Mouse (Mus musculus): ENCODE results near the gene C1qtnf7. TPM values are rescaled to one million over a fixed set of nuclear protein-coding genes. Genes with fewer than 3 reads are reported as not detected.

Gene C1qtnf7
- polyA plus RNA-seq, 1 experiment, result not detected

- no peaks in the 10 kb centered on the region for H3K79me2 ChIP-seq (ENCODE audit: control insufficient read depth, insufficient read depth)
- H3K36me3 ChIP-seq (ENCODE audit: control insufficient read depth, insufficient read depth), result no peaks in the 10 kb centered on the region
- no peak overlapping the region for H3K4me3 ChIP-seq (ENCODE audit: insufficient read depth, poor library complexity, severe bottlenecking)
- no peak for TF ChIP-seq CTCF (IDR thresholded peaks at IDR 0.05; ENCODE audit: control insufficient read depth, insufficient read depth, insufficient read length)
- TF ChIP-seq MAX (IDR thresholded peaks at IDR 0.05), result no peak
- no peak for TF ChIP-seq USF1 (IDR thresholded peaks at IDR 0.05; ENCODE audit: low read depth)
- no peak for TF ChIP-seq MYOD1 (IDR thresholded peaks at IDR 0.05; ENCODE audit: control insufficient read depth, insufficient read length, low read depth)
- no peak for TF ChIP-seq CEBPB (IDR thresholded peaks at IDR 0.05; ENCODE audit: low read depth)
- no peak for TF ChIP-seq MYOG (IDR thresholded peaks at IDR 0.05; ENCODE audit: control insufficient read depth, extremely low read depth, insufficient read length)
- TF ChIP-seq FOSL1 (IDR thresholded peaks at IDR 0.05; ENCODE audit: insufficient read depth, low read length, poor library complexity, severe bottlenecking), result no peak
- no peak overlapping the region for H3ac ChIP-seq (ENCODE audit: control insufficient read depth, insufficient read length, low read depth)
- no peaks in the 10 kb centered on the region for H3K79me3 ChIP-seq (ENCODE audit: low read depth)
- no peaks in the 10 kb centered on the region for H3K27me3 ChIP-seq (ENCODE audit: control insufficient read depth, insufficient read depth, insufficient read length)
Observed at GRCm38 (mm10) chr5:43554871-43555270, 39.5 kb downstream of the C1qtnf7 start.

- TF ChIP-seq MAX (IDR thresholded peaks at IDR 0.05) (no peak), USF1 (IDR thresholded peaks at IDR 0.05; ENCODE audit: low read depth) (no peak), CTCF (IDR thresholded peaks at IDR 0.05; ENCODE audit: control insufficient read depth, insufficient read depth, insufficient read length) (no peak), MYOD1 (IDR thresholded peaks at IDR 0.05; ENCODE audit: control insufficient read depth, insufficient read length, low read depth) (no peak), MYOG (IDR thresholded peaks at IDR 0.05; ENCODE audit: control insufficient read depth, extremely low read depth, insufficient read length) (no peak), CEBPB (IDR thresholded peaks at IDR 0.05; ENCODE audit: low read depth) (no peak), FOSL1 (IDR thresholded peaks at IDR 0.05; ENCODE audit: insufficient read depth, low read length, poor library complexity, severe bottlenecking) (no peak)
- Histone ChIP-seq H3ac (ENCODE audit: control insufficient read depth, insufficient read length, low read depth) (no peak overlapping the region), H3K79me2 (ENCODE audit: control insufficient read depth, insufficient read depth) (no peaks in the 10 kb centered on the region), H3K4me3 (ENCODE audit: insufficient read depth, poor library complexity, severe bottlenecking) (no peak overlapping the region), H3K36me3 (ENCODE audit: control insufficient read depth, insufficient read depth) (no peaks in the 10 kb centered on the region), H3K79me3 (ENCODE audit: low read depth) (no peaks in the 10 kb centered on the region), H3K27me3 (ENCODE audit: control insufficient read depth, insufficient read depth, insufficient read length) (no peaks in the 10 kb centered on the region)
Observed at GRCm38 (mm10) chr5:43555406-43555805, 40.1 kb downstream of the C1qtnf7 start.

GRCm38 (mm10) chr5:43557436-43557835 lies 42.1 kb downstream of the C1qtnf7 start:
- Histone ChIP-seq H3K79me2 (ENCODE audit: control insufficient read depth, insufficient read depth) (no peaks in the 10 kb centered on the region), H3K79me3 (ENCODE audit: low read depth) (no peaks in the 10 kb centered on the region), H3K36me3 (ENCODE audit: control insufficient read depth, insufficient read depth) (no peaks in the 10 kb centered on the region), H3ac (ENCODE audit: control insufficient read depth, insufficient read length, low read depth) (no peak overlapping the region), H3K27me3 (ENCODE audit: control insufficient read depth, insufficient read depth, insufficient read length) (no peaks in the 10 kb centered on the region), H3K4me3 (ENCODE audit: insufficient read depth, poor library complexity, severe bottlenecking) (no peak overlapping the region)
- no peak for TF ChIP-seq FOSL1 (IDR thresholded peaks at IDR 0.05; ENCODE audit: insufficient read depth, low read length, poor library complexity, severe bottlenecking)
- TF ChIP-seq MAX (IDR thresholded peaks at IDR 0.05), result no peak
- no peak for TF ChIP-seq USF1 (IDR thresholded peaks at IDR 0.05; ENCODE audit: low read depth)
- no peak for TF ChIP-seq CEBPB (IDR thresholded peaks at IDR 0.05; ENCODE audit: low read depth)
- TF ChIP-seq MYOG (IDR thresholded peaks at IDR 0.05; ENCODE audit: control insufficient read depth, extremely low read depth, insufficient read length), result no peak
- TF ChIP-seq MYOD1 (IDR thresholded peaks at IDR 0.05; ENCODE audit: control insufficient read depth, insufficient read length, low read depth), result no peak
- no peak for TF ChIP-seq CTCF (IDR thresholded peaks at IDR 0.05; ENCODE audit: control insufficient read depth, insufficient read depth, insufficient read length)

- Histone ChIP-seq H3K4me3 (ENCODE audit: insufficient read depth, poor library complexity, severe bottlenecking) (no peak overlapping the region), H3ac (ENCODE audit: control insufficient read depth, insufficient read length, low read depth) (no peak overlapping the region), H3K79me3 (ENCODE audit: low read depth) (no peaks in the 10 kb centered on the region), H3K36me3 (ENCODE audit: control insufficient read depth, insufficient read depth) (no peaks in the 10 kb centered on the region), H3K27me3 (ENCODE audit: control insufficient read depth, insufficient read depth, insufficient read length) (no peaks in the 10 kb centered on the region), H3K79me2 (ENCODE audit: control insufficient read depth, insufficient read depth) (no peaks in the 10 kb centered on the region)
- TF ChIP-seq FOSL1 (IDR thresholded peaks at IDR 0.05; ENCODE audit: insufficient read depth, low read length, poor library complexity, severe bottlenecking), result no peak
- TF ChIP-seq CTCF (IDR thresholded peaks at IDR 0.05; ENCODE audit: control insufficient read depth, insufficient read depth, insufficient read length), result no peak
- no peak for TF ChIP-seq MYOD1 (IDR thresholded peaks at IDR 0.05; ENCODE audit: control insufficient read depth, insufficient read length, low read depth)
- no peak for TF ChIP-seq CEBPB (IDR thresholded peaks at IDR 0.05; ENCODE audit: low read depth)
- TF ChIP-seq USF1 (IDR thresholded peaks at IDR 0.05; ENCODE audit: low read depth), result no peak
- TF ChIP-seq MYOG (IDR thresholded peaks at IDR 0.05; ENCODE audit: control insufficient read depth, extremely low read depth, insufficient read length), result no peak
- TF ChIP-seq MAX (IDR thresholded peaks at IDR 0.05), result no peak
Observed at GRCm38 (mm10) chr5:43561639-43562252, 46.4 kb downstream of the C1qtnf7 start.

GRCm38 (mm10) chr5:43569720-43570359 lies 54.5 kb downstream of the C1qtnf7 start:
- H3ac ChIP-seq (ENCODE audit: control insufficient read depth, insufficient read length, low read depth), result no peak overlapping the region
- TF ChIP-seq USF1 (IDR thresholded peaks at IDR 0.05; ENCODE audit: low read depth) (no peak), CTCF (IDR thresholded peaks at IDR 0.05; ENCODE audit: control insufficient read depth, insufficient read depth, insufficient read length) (no peak), MYOG (IDR thresholded peaks at IDR 0.05; ENCODE audit: control insufficient read depth, extremely low read depth, insufficient read length) (no peak), FOSL1 (IDR thresholded peaks at IDR 0.05; ENCODE audit: insufficient read depth, low read length, poor library complexity, severe bottlenecking) (no peak), MAX (IDR thresholded peaks at IDR 0.05) (no peak)

More at GRCm38 (mm10) chr5:43569720-43570359, 54.5 kb downstream of the C1qtnf7 start:
- no peaks in the 10 kb centered on the region for H3K79me2 ChIP-seq (ENCODE audit: control insufficient read depth, insufficient read depth)
- no peak overlapping the region for H3K4me3 ChIP-seq (ENCODE audit: insufficient read depth, poor library complexity, severe bottlenecking)
- no peaks in the 10 kb centered on the region for H3K36me3 ChIP-seq (ENCODE audit: control insufficient read depth, insufficient read depth)
- no peaks in the 10 kb centered on the region for H3K79me3 ChIP-seq (ENCODE audit: low read depth)
- no peaks in the 10 kb centered on the region for H3K27me3 ChIP-seq (ENCODE audit: control insufficient read depth, insufficient read depth, insufficient read length)
